Mouse (Mus musculus) intestine, postnatal 0 days (tissue): Measurements from ENCODE around the gene Msrb2. TPM values are rescaled to one million over a fixed set of nuclear protein-coding genes. Genes with fewer than 3 reads are reported as not detected.

Experiments used
- ATAC-seq: fragments of 200-750 bp; cut with Nextera tagmentation; 2 replicates; pipeline ENCODE4 v1.8.0; 2017; ENCODE audit warnings: mild to moderate bottlenecking, moderate TSS enrichment, moderate library complexity
- H3K27ac ChIP-seq: fragments of 300-500 bp; sonication (generic); 2 replicates; pipeline ENCODE4 v1.5.1; 2014; ENCODE audit warnings: mild to moderate bottlenecking, low read depth, low read length, moderate library complexity
- H3K27me3 ChIP-seq: fragments of 300-500 bp; sonication (generic); replicated peaks from 2 replicates; pipeline ENCODE4 v1.6.1; 2014; ENCODE audit warnings: low read length, mixed read lengths; ENCODE audit not compliant: control insufficient read depth, insufficient read depth
- H3K36me3 ChIP-seq: fragments of 300-500 bp; sonication (generic); 2 replicates; pipeline ENCODE4 v1.6.1; 2014; ENCODE audit warnings: mild to moderate bottlenecking, moderate library complexity; ENCODE audit not compliant: control insufficient read depth, insufficient read depth
- H3K4me1 ChIP-seq: fragments of 300-500 bp; sonication (generic); replicated peaks from 2 replicates; pipeline ENCODE4 v1.6.1; 2014; ENCODE audit warnings: antibody characterized with exemption, low read length, mixed read lengths; ENCODE audit not compliant: control insufficient read depth, insufficient read depth
- H3K4me2 ChIP-seq: fragments of 300-500 bp; sonication (generic); replicated peaks from 2 replicates; pipeline ENCODE4 v1.6.1; 2014; ENCODE audit warnings: low read depth, mild to moderate bottlenecking, moderate library complexity
- H3K4me3 ChIP-seq: fragments of 300-500 bp; sonication (generic); 2 replicates; pipeline ENCODE4 v1.5.1; 2014; ENCODE audit warnings: low read depth, low read length
- H3K9ac ChIP-seq: fragments of 300-500 bp; sonication (generic); 2 replicates; pipeline ENCODE4 v1.6.1; 2014; ENCODE audit warnings: mild to moderate bottlenecking, low read depth, low read length
- H3K9me3 ChIP-seq: fragments of 300-500 bp; sonication (generic); 2 replicates; pipeline ENCODE4 v1.6.1; 2016; ENCODE audit warnings: mixed run types; ENCODE audit not compliant: control insufficient read depth
- CTCF ChIP-seq: sonication (generic); IDR thresholded peaks from 2 replicates; pipeline ENCODE4 v1.5.1; 2016; ENCODE audit warnings: low read depth, mild to moderate bottlenecking, control low read depth, antibody characterized with exemption, moderate library complexity
- WGBS: fragments of 180-500 bp; shearing (Covaris S2); extraction: QIAGEN DNeasy Blood & Tissue Kit; methylation state at CpG from one replicate; pipeline ENCODE4 v1.1.7; 2014; 5-methylcytosine and 5-hydroxymethylcytosine counted together
- polyA plus RNA-seq: library from polyadenylated mRNA; unstranded; fragments of >200 nt; fragmentation: Nextera tagmentation; extraction: Ambion mirVana; gene quantifications from 2 replicates; pipeline ENCODE4 v1.2.1, GENCODE M21; 2015

Gene Msrb2
- polyA plus RNA-seq, 1 experiment from 2014 or later = 8.3 TPM

DNA sequence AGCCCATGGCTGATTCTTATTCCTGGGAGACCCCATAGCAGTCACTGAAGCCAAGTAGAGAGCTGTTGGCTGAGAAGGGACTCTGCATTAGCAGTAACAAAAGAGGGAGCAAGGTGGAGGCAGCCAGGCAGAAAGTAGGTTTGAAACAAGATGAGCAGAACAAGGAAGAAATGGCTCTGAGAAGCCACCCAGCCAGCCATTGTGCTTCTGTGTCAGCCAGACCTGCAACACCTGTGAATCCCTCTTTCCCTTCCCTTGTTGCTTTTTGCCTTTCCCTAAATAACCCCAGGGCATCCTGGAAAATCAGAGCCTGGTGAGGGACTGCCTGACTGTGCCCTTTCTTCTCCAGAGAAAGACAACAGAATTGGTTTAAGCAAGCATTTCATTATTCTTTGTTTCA is 51.0 kb downstream of the Msrb2 start:
- no peak overlapping the region for H3K4me2 ChIP-seq
- no peak for TF ChIP-seq CTCF
- H3K4me3 ChIP-seq = no peak overlapping the region
- no peaks in the 10 kb centered on the region for H3K36me3 ChIP-seq
- no peak overlapping the region for H3K9ac ChIP-seq
- no peaks in the 10 kb centered on the region for H3K4me1 ChIP-seq
- H3K27ac ChIP-seq = no peak overlapping the region
- no peaks in the 10 kb centered on the region for H3K9me3 ChIP-seq
- H3K27me3 ChIP-seq = peaks cover 4% of the 10 kb centered on the region; the same call in 1 of the 2 replicates
- ATAC-seq = no peak

DNA sequence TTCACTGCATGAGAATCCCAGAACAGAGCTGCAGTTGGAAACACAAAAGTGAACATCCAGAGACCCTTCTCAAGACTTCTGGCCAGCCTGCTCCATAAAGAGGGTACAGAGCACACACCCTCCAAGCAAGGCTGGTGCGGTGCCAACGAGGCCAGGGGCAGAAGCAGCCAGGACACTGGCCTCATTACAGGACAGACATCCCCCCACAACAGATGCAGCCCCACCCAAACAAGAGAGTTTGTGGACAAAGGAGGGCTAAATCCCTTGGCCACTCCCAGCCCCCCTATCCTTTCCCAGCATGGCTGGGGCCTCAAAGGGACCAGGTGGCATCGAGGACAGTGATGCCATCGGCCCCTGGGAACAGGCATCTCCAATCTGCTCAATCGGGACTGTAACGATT is 51.8 kb downstream of the Msrb2 start:
- H3K4me3 ChIP-seq = no peak overlapping the region
- no peak overlapping the region for H3K27ac ChIP-seq
- no peak for TF ChIP-seq CTCF
- no peaks in the 10 kb centered on the region for H3K9me3 ChIP-seq
- H3K4me1 ChIP-seq = no peaks in the 10 kb centered on the region
- no peaks in the 10 kb centered on the region for H3K36me3 ChIP-seq
- no peak overlapping the region for H3K9ac ChIP-seq
- no peak overlapping the region for H3K4me2 ChIP-seq
- H3K27me3 ChIP-seq = peaks cover 10% of the 10 kb centered on the region; the same call in 1 of the 2 replicates
- ATAC-seq = no peak
- WGBS = 75% methylated on average over 6 of the region's 6 CpGs

DNA sequence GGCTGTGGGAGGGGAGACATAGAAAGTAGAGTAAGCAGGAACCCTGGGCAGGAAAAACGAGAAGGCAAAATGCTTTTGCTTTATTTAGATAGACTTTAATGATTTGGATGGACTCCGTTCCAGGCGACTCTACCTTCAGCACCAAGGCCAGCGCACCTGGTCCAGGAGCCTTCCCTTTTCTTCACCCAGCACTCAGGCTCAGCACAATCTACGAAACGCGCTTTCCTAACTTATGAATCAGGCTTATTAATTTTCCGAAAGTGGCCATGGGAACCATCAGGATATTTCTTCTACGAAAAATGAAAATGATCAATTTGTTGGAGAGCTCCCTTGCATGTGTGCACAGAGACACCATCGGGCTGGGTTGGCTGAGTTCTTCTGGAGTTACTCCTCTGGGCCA is 57.8 kb downstream of the Msrb2 start:
- H3K36me3 ChIP-seq = no peaks in the 10 kb centered on the region
- H3K27ac ChIP-seq = no peak overlapping the region
- WGBS = 5% methylated on average over 10 of the region's 10 CpGs
- H3K4me3 ChIP-seq = no peak overlapping the region
- ATAC-seq = no peak
- TF ChIP-seq CTCF = no peak
- H3K4me2 ChIP-seq = no peak overlapping the region
- no peak overlapping the region for H3K9ac ChIP-seq
- H3K27me3 ChIP-seq = peaks cover 61% of the 10 kb centered on the region
- no peaks in the 10 kb centered on the region for H3K4me1 ChIP-seq
- no peaks in the 10 kb centered on the region for H3K9me3 ChIP-seq

DNA sequence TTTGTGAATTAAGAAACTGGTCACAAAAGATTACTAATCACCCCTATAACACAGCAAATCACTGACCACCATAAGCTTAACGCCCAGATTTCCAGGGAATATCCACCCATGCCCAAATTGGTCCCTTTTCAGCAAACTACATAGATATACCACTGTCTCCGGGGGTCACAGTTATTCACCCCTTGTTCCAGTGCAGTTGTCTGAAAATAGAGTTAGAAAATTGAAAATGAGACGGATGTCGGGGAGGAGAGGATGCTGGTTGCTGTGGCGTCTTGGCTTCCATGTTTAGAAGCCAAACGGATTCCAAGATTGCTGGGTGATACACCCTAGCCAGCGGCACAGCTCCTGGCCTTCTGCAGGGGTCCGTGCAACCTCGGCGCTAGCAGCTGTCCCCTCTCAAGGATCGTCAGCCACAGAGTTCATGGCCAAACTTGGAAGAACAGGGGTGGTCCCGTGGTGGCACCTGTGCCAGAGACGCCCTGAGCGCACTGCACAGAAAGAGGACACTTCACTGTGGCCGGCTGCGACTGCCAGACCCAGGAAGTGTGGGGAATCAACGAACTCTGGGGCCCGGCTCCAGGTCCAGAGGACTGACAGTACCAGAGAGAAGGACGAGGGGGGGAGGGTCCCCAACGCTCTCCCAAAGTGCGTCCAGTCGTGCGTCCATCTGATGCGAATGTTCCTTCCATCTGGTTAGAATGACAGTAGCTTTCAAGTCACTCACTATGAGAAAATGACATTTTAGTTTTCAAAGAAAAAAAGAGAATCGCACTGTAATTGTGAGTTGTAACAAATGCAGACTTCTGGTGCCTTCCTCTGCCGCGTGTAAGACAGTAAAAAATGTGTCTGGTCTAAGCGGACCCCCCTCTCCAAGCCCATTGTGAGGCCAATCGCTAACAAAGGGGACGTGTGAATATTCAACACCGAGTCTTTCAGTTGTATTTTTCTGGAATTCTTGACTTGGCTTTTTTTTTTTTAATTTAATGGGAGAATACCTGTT is 58.8 kb downstream of the Msrb2 start:
- Histone ChIP-seq H3K27ac (no peak overlapping the region), H3K27me3 (peaks cover 61% of the 10 kb centered on the region), H3K9ac (no peak overlapping the region), H3K4me2 (no peak overlapping the region), H3K4me1 (no peaks in the 10 kb centered on the region), H3K36me3 (no peaks in the 10 kb centered on the region), H3K4me3 (no peak overlapping the region), H3K9me3 (no peaks in the 10 kb centered on the region)
- WGBS = 7% methylated on average over 31 of the region's 31 CpGs
- no peak for TF ChIP-seq CTCF
- no peak for ATAC-seq

DNA sequence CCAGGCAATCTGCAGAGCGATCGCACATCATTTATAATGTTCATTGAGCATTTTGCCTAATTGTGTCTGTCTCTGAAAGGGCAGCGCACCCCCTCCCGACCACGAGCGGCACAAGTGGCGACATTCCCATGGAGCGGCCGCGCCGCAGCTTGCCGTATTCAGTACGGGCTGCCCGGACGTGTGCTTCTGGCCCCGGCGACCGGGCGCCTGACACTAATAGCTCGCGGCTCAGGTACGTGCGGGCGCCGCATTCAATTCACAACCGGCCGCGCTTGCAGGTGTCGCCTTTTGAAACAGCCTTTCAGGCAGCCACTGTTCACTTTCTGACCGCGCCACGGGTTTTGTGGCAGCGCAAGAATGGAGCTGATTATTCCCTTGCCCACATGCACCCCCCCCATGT is 59.5 kb downstream of the Msrb2 start:
- no peaks in the 10 kb centered on the region for H3K4me1 ChIP-seq
- H3K9ac ChIP-seq = no peak overlapping the region
- no peak overlapping the region for H3K4me3 ChIP-seq
- TF ChIP-seq CTCF = no peak
- H3K27ac ChIP-seq = no peak overlapping the region
- ATAC-seq = no peak
- under 1% methylated on average over 33 of the region's 33 CpGs for WGBS
- H3K36me3 ChIP-seq = no peaks in the 10 kb centered on the region
- no peaks in the 10 kb centered on the region for H3K9me3 ChIP-seq
- no peak overlapping the region for H3K4me2 ChIP-seq
- H3K27me3 ChIP-seq = peaks cover 61% of the 10 kb centered on the region

DNA sequence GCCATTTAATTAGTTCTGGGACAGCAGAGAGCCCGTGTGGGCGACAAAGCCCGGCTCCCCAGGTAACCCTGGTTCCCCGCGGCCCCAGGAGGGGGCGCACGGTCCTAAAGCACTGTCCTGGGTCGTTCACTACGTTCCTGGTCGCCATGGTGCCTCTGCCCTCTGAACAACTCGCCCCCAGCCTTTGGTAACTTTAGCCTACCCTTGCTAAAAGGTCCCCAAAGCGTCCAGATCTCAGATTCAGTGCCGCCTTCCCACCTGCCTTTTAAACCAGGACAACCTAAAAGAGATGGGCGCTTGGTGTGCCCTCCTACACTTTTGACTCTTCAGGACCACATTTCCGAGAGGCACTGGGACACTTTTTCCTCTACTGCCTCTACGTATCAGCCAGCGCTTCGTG is 59.9 kb downstream of the Msrb2 start:
- under 1% methylated on average over 18 of the region's 18 CpGs for WGBS
- Histone ChIP-seq H3K4me1 (no peaks in the 10 kb centered on the region), H3K9me3 (no peaks in the 10 kb centered on the region), H3K4me3 (no peak overlapping the region), H3K36me3 (no peaks in the 10 kb centered on the region), H3K27me3 (peaks cover 61% of the 10 kb centered on the region), H3K27ac (no peak overlapping the region), H3K4me2 (no peak overlapping the region), H3K9ac (no peak overlapping the region)
- TF ChIP-seq CTCF = peak; percentile 41
- no peak for ATAC-seq
